Mouse (Mus musculus): ENCODE data around the gene Gm8356. TPM values are rescaled to one million over a fixed set of nuclear protein-coding genes. Genes with fewer than 3 reads are reported as not detected.
"Not testable (repeated sequence)": the region's sequence is repeated elsewhere in the genome, so short reads cannot be mapped to it uniquely, and the experiment has no call there.

The Gm8356 gene
- polyA plus RNA-seq (2014; fragmentation: Nextera tagmentation; extraction: Ambion mirVana): not detected in 2 replicates

- WGBS: no CpG with 5 or more reads among the region's 2 CpGs
- not testable (repeated sequence) for H3K4me1 ChIP-seq (replicated peaks; ENCODE audit: control insufficient read depth, insufficient read depth, low read length); ATAC-seq (ENCODE audit: low FRiP score); H3K4me2 ChIP-seq (replicated peaks; ENCODE audit: low read depth, low read length); H3K9me3 ChIP-seq (ENCODE audit: control insufficient read depth, low read length); H3K27ac ChIP-seq (ENCODE audit: low read depth, low read length); H3K36me3 ChIP-seq (ENCODE audit: control insufficient read depth, insufficient read depth, low read length); H3K27me3 ChIP-seq (ENCODE audit: control insufficient read depth, insufficient read depth, low read length); H3K9ac ChIP-seq (ENCODE audit: low read depth, low read length); H3K4me3 ChIP-seq (ENCODE audit: low read depth, low read length); DNase-seq (ENCODE audit: low spot score)
Observed at GRCm38 (mm10) chr14:6537190-6537589, at the start of gene Gm8356. Gm8356 (minus strand) TSS chr14:6537290.

- DNase-seq (ENCODE audit: low spot score); H3K27ac ChIP-seq (ENCODE audit: low read depth, low read length); H3K27me3 ChIP-seq (ENCODE audit: control insufficient read depth, insufficient read depth, low read length); H3K9me3 ChIP-seq (ENCODE audit: control insufficient read depth, low read length); H3K4me1 ChIP-seq (replicated peaks; ENCODE audit: control insufficient read depth, insufficient read depth, low read length); H3K36me3 ChIP-seq (ENCODE audit: control insufficient read depth, insufficient read depth, low read length); H3K9ac ChIP-seq (ENCODE audit: low read depth, low read length); H3K4me2 ChIP-seq (replicated peaks; ENCODE audit: low read depth, low read length); ATAC-seq (ENCODE audit: low FRiP score); H3K4me3 ChIP-seq (ENCODE audit: low read depth, low read length): not testable (repeated sequence)
- 60% methylated on average over 1 of the region's 1 CpGs for WGBS
Observed at GRCm38 (mm10) chr14:6486331-6486730, 50.8 kb downstream of the Gm8356 start.

- not testable (repeated sequence) for H3K4me2 ChIP-seq (replicated peaks; ENCODE audit: low read depth, low read length); H3K27ac ChIP-seq (ENCODE audit: low read depth, low read length); H3K36me3 ChIP-seq (ENCODE audit: control insufficient read depth, insufficient read depth, low read length); H3K27me3 ChIP-seq (ENCODE audit: control insufficient read depth, insufficient read depth, low read length); H3K4me3 ChIP-seq (ENCODE audit: low read depth, low read length); H3K9ac ChIP-seq (ENCODE audit: low read depth, low read length); H3K4me1 ChIP-seq (replicated peaks; ENCODE audit: control insufficient read depth, insufficient read depth, low read length); H3K9me3 ChIP-seq (ENCODE audit: control insufficient read depth, low read length); ATAC-seq (ENCODE audit: low FRiP score); DNase-seq (ENCODE audit: low spot score)
- no CpG with 5 or more reads among the region's 1 CpGs for WGBS
Observed at GRCm38 (mm10) chr14:6485541-6485940, 51.5 kb downstream of the Gm8356 start.

GRCm38 (mm10) chr14:6482126-6482525 lies 55.0 kb downstream of the Gm8356 start:
- not testable (repeated sequence) for ATAC-seq (ENCODE audit: low FRiP score); H3K27me3 ChIP-seq (ENCODE audit: control insufficient read depth, insufficient read depth, low read length); H3K4me1 ChIP-seq (replicated peaks; ENCODE audit: control insufficient read depth, insufficient read depth, low read length); H3K9me3 ChIP-seq (ENCODE audit: control insufficient read depth, low read length); DNase-seq (ENCODE audit: low spot score); H3K9ac ChIP-seq (ENCODE audit: low read depth, low read length); H3K4me3 ChIP-seq (ENCODE audit: low read depth, low read length); H3K4me2 ChIP-seq (replicated peaks; ENCODE audit: low read depth, low read length); H3K36me3 ChIP-seq (ENCODE audit: control insufficient read depth, insufficient read depth, low read length); H3K27ac ChIP-seq (ENCODE audit: low read depth, low read length)
- WGBS: 80% methylated on average over 7 of the region's 8 CpGs

Other genes with a start within 250 kb of the Gm8356 start
- not detected in 2 replicates for gene Gm21103, start 232.4 kb downstream of the Gm8356 start, polyA plus RNA-seq (2014; fragmentation: Nextera tagmentation; extraction: Ambion mirVana)
- not detected in 2 replicates for gene Gm3618, start 193.6 kb downstream of the Gm8356 start, polyA plus RNA-seq (2014; fragmentation: Nextera tagmentation; extraction: Ambion mirVana)
- gene Gm16440, start 147.0 kb downstream of the Gm8356 start, polyA plus RNA-seq (2014; fragmentation: Nextera tagmentation; extraction: Ambion mirVana): not detected in 2 replicates
- gene Gm3591, start 124.8 kb downstream of the Gm8356 start, polyA plus RNA-seq (2014; fragmentation: Nextera tagmentation; extraction: Ambion mirVana): 1.8 and 1.9 TPM in 2 replicates
- not detected in 2 replicates for gene Gm3594, start 92.7 kb downstream of the Gm8356 start, polyA plus RNA-seq (2014; fragmentation: Nextera tagmentation; extraction: Ambion mirVana)
- gene Gm3629, start 53.3 kb upstream of the Gm8356 start, polyA plus RNA-seq (2014; fragmentation: Nextera tagmentation; extraction: Ambion mirVana): 0.23 and 0.35 TPM in 2 replicates
- gene Gm3460, start 85.1 kb upstream of the Gm8356 start, polyA plus RNA-seq (2014; fragmentation: Nextera tagmentation; extraction: Ambion mirVana): not detected in 2 replicates
- not detected in 2 replicates for gene Gm10251, start 146.9 kb upstream of the Gm8356 start, polyA plus RNA-seq (2014; fragmentation: Nextera tagmentation; extraction: Ambion mirVana)
- gene Gm8050, start 183.0 kb upstream of the Gm8356 start, polyA plus RNA-seq (2014; fragmentation: Nextera tagmentation; extraction: Ambion mirVana): 0.22 TPM in 1 of 2 replicates, not detected in the other
- gene Gm3636, start 205.0 kb upstream of the Gm8356 start, polyA plus RNA-seq (2014; fragmentation: Nextera tagmentation; extraction: Ambion mirVana): 7.1 and 7.4 TPM in 2 replicates
- gene Gm8362, start 237.1 kb upstream of the Gm8356 start, polyA plus RNA-seq (2014; fragmentation: Nextera tagmentation; extraction: Ambion mirVana): not detected in 2 replicates

All from hindbrain, embryonic 11.5 days (tissue).